Mouse (Mus musculus) macrophage (primary cell): ENCODE results near the gene Nans. TPM values are rescaled to one million over a fixed set of nuclear protein-coding genes. Genes with fewer than 3 reads are reported as not detected.

ENCODE experiments used
- H3K27ac ChIP-seq: fragments of 350-480 bp; formaldehyde crosslinking; 2 replicates; pipeline ENCODE4 v1.9.0; 2021
- H3K36me3 ChIP-seq: fragments of 350-480 bp; formaldehyde crosslinking; 2 replicates; pipeline ENCODE4 v1.9.0; 2021; ENCODE audit errors: inconsistent target
- H3K4me3 ChIP-seq: fragments of 350-480 bp; formaldehyde crosslinking; 2 replicates; pipeline ENCODE4 v1.9.0; 2021; ENCODE audit errors: inconsistent target
- H3K79me2 ChIP-seq: fragments of 350-480 bp; formaldehyde crosslinking; 2 replicates; pipeline ENCODE4 v1.9.0; 2021; ENCODE audit errors: inconsistent target
- WGBS: methylation state at CpG from one replicate; pipeline ENCODE4 v1.1.7; 2026; ENCODE audit warnings: inconsistent platforms; ENCODE audit not compliant: missing documents; 5-methylcytosine and 5-hydroxymethylcytosine counted together
- polyA plus RNA-seq: library from polyadenylated mRNA; stranded (reverse); fragments of 250-400 nt; gene quantifications from 3 replicates; pipeline ENCODE4 v1.2.4, GENCODE M21; 2018; ENCODE audit warnings: inconsistent platforms
- total RNA-seq, 78 experiments: library from RNA; depleted of rRNA; stranded (reverse); fragments of 250-400 nt; gene quantifications; 1 replicate in 9 of 78; 2 replicates in 24 of 78; 3 replicates in 43 of 78; 4 replicates in 2 of 78; pipeline ENCODE4 v1.2.4; 2018; ENCODE audit warnings: inconsistent platforms in 56 of 78

Nans gene
- 10 to 100 TPM in 5 of 26 experiments, 1 to 10 TPM in 21; 1.9 to 14.7 (median 6.4) TPM for total RNA-seq (2018; cell fraction: chromatin; rRNA removed)
- total RNA-seq (2018; cell fraction: cytosol; rRNA removed) = 10 to 100 TPM; 20.9 to 34.7 (median 26.7) TPM
- 10 to 100 TPM in 10 of 26 experiments, 1 to 10 TPM in 16; 5.6 to 19.6 (median 8.4) TPM for total RNA-seq (2018; cell fraction: nucleus; rRNA removed)
- polyA plus RNA-seq = 32.4 to 51.6 TPM (median 48.9 TPM) in 3 replicates

DNA sequence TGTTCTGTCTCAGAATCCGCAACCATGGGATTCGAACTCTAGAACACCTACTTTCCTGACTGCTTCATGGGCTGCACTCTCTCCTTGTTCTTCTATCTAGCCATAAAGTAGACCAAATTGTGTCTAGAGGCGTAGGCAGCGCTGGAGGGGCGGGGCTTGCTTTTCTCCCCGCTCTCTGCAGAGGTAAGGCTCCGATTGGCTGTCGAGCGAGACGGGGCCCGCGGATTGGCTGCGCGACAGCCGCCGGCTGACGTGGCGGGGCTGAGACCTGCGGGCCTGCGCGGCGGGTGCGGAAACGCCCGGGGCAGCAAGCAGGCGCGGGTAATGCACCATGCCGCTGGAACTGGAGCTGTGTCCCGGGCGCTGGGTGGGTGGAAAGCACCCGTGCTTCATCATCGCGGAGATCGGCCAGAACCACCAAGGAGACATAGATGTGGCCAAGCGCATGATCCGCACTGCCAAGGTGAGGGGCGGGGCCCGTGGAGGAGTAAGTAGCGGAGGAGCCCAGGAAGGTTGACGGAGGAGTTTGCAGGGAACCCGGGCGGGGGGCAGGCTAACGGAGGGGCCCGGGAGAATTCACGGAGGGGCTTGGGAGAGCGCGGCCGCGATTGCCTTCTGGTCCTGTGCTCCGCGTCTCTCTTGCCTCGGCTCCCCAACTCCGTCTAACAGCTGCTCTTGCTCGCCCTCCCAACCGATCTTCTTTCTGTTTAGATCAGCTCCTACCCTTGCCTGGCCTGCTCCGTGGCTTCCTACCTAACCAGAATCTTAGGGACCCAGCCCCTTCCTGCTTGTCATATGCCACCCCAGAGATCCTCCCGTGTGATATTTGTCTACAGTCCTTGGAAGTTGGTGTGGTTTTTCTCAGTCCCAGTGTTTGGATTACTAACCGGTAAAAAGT is at the start of gene Nans:
Nans (plus strand) TSS at position 221 of the 898 bp plus-strand sequence.
- H3K4me3 ChIP-seq = peak within 1 kb of the TSS; percentile 88
- peaks cover 16% of the 10 kb centered on the region for H3K36me3 ChIP-seq
- 1% methylated on average over 57 of the region's 58 CpGs for WGBS
- H3K27ac ChIP-seq = peak within 1 kb of the TSS; percentile 46
- peaks cover 38% of the 10 kb centered on the region for H3K79me2 ChIP-seq

DNA sequence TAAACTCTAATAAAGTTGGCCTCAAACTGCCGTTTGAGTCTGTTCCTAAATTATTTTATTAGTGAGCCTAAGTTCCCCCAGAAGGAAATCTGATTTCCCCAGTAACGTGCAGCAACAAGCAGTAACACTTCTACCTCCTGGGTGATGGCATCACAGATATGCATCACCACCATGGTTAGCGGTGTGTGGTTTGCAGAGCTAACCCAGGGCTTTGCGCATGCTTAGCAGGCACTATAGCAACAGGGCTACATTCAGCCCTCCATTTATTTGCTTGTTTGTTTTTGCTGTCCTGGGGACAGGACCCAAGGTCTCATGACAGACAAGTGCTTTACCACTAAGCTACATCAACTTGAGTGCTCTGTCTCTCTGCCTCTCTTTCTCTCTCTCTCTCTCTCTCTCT is 46.5 kb upstream of the Nans start:
- WGBS = 34% methylated on average over 3 of the region's 4 CpGs
- H3K4me3 ChIP-seq = no peak overlapping the region
- no peak overlapping the region for H3K27ac ChIP-seq
- H3K79me2 ChIP-seq = no peaks in the 10 kb centered on the region
- H3K36me3 ChIP-seq = no peaks in the 10 kb centered on the region

DNA sequence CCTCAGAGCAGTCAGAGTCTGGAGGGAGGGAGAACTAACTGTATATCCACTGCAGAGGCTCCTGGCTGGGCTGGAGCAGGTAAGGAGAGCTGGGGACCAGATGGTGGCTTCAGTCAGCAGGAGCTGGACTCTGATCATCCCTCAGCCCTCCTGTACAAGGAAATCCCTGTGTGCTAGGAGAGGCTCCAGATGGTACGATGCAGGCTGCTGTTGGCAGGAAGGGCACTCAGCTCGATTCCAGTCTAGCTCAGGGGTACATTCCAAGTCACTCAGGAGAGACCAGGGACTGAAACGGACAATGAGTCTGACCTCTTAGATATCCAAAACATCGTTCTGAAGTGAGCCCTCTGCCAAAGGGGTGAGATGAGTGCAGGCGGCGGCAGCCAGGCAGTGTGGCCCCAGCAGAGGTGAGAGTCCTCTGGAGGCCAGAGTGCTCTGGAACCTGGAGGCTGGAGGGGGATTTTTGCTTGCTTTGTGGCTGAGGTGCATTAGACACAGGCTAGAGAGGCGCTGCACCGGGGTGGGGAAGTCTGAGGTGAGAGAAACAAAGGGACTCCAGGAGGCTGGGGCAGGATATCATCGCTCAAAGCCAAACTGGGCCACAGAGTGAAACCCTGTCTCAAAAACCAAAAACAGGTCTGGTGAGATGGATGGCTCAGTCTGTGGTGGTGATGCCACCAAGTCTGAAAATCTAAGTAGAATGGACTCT is 43.7 kb upstream of the Nans start:
- no peaks in the 10 kb centered on the region for H3K79me2 ChIP-seq
- H3K27ac ChIP-seq = no peak overlapping the region
- no peak overlapping the region for H3K4me3 ChIP-seq
- WGBS = 93% methylated on average over 9 of the region's 9 CpGs
- no peaks in the 10 kb centered on the region for H3K36me3 ChIP-seq

DNA sequence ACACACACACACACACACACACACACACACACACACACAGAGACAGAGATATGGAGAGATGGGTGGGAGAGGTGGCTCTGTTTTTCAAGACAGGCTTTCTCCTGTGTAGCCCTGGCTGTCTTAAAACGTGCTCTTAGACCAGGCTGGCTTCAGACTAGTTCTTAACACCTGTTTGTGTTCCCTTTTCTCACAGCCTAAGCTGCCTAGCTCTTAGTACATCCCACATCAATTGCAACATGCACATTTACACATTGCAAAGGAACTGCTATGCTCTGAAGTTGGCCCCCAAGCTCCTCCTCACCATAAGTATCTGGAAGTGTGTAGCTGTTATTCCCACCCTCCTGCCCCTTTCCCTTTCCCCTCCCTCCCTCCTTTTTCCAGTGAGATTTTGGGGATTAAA is 41.6 kb upstream of the Nans start:
- H3K79me2 ChIP-seq = peaks cover under 1% of the 10 kb centered on the region
- WGBS = 10% methylated on average over 1 of the region's 1 CpGs
- no peak overlapping the region for H3K4me3 ChIP-seq
- H3K36me3 ChIP-seq = no peaks in the 10 kb centered on the region
- H3K27ac ChIP-seq = no peak overlapping the region

DNA sequence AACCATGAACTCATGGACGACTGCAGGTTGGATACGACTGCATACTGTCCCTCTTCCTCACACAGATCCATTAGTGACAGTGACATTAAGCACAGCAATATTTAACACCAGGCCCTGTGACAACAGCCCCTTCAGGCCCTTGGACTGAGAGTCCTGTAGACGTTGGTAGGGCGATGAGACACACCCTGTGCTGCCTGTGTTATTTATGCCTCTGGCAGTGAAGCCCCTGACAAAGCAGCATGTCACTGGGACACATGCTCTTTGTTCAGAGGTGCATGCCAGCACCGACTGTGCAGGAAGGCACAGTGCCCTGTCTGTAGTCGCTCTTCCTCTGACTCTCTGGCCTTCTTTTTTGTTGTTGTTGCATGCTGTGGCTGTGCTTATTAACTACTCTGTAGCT is 40.2 kb upstream of the Nans start:
- Histone ChIP-seq H3K27ac (no peak overlapping the region), H3K79me2 (peaks cover 15% of the 10 kb centered on the region), H3K36me3 (no peaks in the 10 kb centered on the region), H3K4me3 (no peak overlapping the region)
- 69% methylated on average over 6 of the region's 6 CpGs for WGBS

DNA sequence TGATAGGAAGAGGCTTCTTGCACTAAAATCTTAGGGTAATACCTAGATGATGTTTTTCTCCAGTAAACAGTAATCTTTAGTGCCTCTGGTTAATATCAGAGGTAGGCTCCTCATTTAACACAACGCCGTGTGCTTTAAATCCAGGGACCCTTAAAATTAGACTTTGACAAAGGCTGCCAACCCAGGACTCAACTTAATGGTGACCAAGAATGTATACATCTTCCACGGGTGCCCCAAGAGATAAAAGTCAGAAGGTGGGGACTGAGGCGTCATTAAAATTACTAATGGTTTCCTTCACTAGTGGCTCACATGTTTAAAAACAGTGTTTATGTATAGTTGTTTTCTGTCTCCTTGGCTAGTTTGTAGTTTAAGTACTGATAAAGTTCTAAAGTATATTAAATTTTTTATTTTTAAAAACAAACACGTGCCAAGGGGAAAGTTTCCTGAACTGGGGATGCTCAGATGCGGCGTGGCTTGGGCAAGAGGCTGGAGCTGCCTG is 39.0 kb upstream of the Nans start:
- peak overlapping the region; percentile 48 for H3K27ac ChIP-seq
- H3K36me3 ChIP-seq = no peaks in the 10 kb centered on the region
- H3K79me2 ChIP-seq = peaks cover 27% of the 10 kb centered on the region
- H3K4me3 ChIP-seq = peak overlapping the region; percentile 27; the same call in 1 of the 2 replicates
- WGBS = 51% methylated on average over 7 of the region's 7 CpGs

DNA sequence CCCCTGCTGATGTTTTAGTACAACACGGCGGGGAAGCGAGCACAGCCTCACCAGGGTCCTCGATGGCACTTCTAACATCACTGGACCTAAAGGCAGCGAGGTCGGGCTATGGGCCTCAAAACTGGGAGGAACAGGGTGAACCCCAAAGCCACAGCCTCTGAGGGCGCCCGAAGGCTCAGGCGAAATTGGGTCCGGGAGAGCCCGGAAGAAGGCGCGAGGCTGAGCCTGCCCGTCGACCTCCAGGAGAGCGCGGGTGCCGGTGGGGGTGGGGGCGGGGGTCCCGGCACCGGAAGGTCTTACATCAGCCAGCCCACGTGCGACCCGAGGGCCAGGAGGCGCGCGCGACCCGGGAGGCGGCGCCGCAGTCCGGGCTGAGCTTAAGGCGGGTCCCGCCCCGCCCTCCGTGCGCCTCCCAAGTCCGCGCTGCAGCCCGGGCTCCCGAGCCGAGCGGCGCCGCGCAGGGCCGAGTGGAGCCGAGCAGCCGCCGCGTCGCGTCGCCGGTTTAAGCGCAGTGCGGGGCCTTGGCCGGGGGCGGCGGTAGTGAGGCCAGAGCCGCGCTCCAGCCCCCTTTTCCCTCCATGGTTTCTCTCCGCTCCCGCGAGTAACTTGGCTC is 38.4 kb upstream of the Nans start, which contains the start of gene Anp32b:
Anp32b (plus strand) TSS at position 384 of the 613 bp plus-strand sequence.
- H3K36me3 ChIP-seq = no peaks in the 10 kb centered on the region
- peaks cover 32% of the 10 kb centered on the region for H3K79me2 ChIP-seq
- H3K27ac ChIP-seq = peak within 1 kb of the TSS; percentile 48
- H3K4me3 ChIP-seq = peak within 1 kb of the TSS; percentile 27; the same call in 1 of the 2 replicates
- under 1% methylated on average over 49 of the region's 66 CpGs for WGBS

DNA sequence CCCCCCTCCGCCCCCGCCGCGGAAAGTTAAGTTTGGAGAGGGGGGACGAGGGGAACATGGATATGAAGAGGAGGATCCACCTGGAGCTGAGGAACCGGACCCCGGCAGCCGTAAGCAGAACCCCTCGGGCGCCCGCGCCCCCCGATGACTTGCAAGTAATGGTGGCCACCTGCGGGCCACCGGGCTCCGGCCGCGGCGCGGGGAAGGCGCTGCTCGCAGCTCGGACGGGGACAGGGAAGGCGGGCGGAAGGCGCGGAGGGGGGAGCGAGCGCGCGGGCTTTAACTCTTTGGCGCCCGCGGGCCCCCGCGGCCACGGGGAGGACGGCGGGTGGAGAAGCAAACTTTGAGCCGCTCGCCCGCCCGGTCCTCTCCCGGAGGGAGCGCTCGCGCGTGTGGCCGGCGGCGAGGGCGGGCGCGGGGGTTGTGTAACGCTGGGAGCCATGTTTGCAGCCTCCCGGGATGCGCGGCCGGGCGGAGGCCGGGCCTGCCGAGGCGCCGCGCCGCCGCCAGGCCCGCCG is 37.7 kb upstream of the Nans start:
- Histone ChIP-seq H3K79me2 (peaks cover 39% of the 10 kb centered on the region), H3K4me3 (no peak overlapping the region; the same call in 1 of the 2 replicates), H3K27ac (no peak overlapping the region), H3K36me3 (no peaks in the 10 kb centered on the region)
- WGBS = 2% methylated on average over 34 of the region's 70 CpGs

DNA sequence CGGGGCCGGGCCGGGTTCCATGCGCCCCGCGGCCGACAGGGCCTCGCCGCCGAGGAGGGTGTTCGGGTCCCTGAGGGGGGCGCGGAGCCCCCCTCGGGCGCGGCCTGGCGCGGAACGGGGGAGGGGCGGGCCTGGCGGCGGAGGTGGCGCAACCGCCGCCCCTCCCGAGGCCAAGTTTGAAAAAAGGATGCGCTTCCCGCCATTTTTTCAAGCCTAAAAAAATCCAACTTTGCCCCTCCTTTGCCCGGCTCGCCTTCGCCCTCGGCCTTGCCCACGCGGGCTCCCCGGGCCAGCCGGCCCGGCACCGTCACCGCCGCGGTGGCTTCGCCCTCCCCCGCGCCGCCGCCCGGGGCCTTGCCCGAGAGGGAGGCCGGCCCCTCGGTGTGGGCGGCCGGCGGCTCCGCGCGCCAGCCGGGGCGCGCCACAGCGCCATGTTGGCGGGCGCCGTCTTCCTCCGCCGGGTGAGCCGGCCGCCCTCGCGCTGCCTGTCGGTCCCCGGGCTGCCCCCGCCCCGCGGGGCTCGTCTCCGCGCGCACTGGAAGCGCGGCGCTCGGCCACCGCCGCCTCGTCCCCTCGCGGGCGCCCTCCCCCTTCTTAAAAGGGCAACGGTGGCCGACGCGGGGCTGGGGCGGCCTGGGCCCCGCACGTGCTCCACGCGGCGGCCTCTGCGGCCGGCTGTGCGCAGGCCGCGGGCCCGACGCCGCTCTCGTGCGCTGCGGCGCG is 37.1 kb upstream of the Nans start:
- Histone ChIP-seq H3K4me3 (no peak overlapping the region; the same call in 1 of the 2 replicates), H3K27ac (no peak overlapping the region), H3K36me3 (no peaks in the 10 kb centered on the region), H3K79me2 (peaks cover 45% of the 10 kb centered on the region)
- 1% methylated on average over 101 of the region's 111 CpGs for WGBS

DNA sequence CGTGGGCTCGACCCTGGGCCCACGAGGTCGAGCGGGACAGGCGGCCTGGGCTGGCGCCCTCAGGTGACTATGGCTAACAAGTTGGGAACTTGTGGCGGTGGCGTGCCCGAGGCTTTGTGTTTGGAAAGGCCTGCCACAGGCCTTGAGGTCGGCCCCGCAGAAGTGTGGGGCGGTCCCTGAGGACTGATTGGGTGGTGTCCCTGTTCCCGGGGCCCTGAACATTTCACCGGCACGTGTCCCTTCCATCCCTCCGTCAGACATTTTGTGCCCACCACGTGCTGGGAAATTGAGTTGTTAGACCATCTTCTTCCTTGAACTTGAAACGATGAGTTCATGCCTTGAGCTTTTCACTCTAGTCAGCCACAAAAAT is 36.6 kb upstream of the Nans start:
- H3K27ac ChIP-seq = peak overlapping the region; percentile 67
- H3K36me3 ChIP-seq = no peaks in the 10 kb centered on the region
- 0% methylated on average over 19 of the region's 19 CpGs for WGBS
- H3K79me2 ChIP-seq = peaks cover 51% of the 10 kb centered on the region
- H3K4me3 ChIP-seq = peak overlapping the region; percentile 40

DNA sequence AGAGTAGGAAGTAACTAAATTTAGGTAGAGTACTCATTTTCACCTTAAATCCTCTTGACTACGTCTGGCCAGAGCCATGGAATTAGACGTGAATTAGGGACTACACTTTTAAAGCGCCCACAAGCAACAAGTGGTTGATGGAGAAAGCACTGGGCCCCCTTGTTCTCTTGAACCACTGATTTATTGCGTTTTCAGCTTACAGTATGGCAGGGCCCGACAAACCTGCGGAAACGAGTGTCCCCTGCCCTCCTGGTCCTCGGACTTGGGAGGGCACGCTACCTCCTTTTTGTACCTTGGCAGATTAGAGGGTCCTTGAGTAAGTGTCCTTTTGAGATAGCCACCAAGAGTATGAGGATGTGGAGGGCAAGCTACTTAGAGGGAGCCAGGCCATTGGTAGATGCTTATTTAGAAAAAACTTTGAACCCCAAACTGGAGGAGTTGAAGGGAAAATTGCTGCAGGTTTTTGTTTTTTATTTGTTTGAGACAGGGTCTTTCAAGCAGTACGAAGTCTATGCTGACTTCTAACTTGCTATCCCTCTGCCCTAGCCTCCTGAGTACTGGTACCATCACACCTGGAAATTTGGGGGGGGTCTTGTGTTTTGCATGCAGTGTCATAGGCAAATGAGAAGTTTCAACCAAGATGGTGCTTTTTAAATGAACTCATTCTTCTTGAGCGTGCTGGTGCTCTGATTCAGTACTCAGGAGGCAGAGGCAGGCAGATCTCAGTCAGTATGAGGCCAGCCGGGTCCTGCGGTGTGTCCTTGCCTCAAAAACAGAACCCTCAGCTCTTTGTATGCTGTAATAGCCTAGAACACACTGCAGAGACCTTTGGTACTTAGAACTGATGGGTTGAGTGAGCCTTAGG is 36.0 kb upstream of the Nans start:
- H3K4me3 ChIP-seq = peak overlapping the region; percentile 40
- H3K27ac ChIP-seq = peak overlapping the region; percentile 67
- peaks cover 57% of the 10 kb centered on the region for H3K79me2 ChIP-seq
- WGBS = 31% methylated on average over 13 of the region's 13 CpGs
- H3K36me3 ChIP-seq = no peaks in the 10 kb centered on the region

DNA sequence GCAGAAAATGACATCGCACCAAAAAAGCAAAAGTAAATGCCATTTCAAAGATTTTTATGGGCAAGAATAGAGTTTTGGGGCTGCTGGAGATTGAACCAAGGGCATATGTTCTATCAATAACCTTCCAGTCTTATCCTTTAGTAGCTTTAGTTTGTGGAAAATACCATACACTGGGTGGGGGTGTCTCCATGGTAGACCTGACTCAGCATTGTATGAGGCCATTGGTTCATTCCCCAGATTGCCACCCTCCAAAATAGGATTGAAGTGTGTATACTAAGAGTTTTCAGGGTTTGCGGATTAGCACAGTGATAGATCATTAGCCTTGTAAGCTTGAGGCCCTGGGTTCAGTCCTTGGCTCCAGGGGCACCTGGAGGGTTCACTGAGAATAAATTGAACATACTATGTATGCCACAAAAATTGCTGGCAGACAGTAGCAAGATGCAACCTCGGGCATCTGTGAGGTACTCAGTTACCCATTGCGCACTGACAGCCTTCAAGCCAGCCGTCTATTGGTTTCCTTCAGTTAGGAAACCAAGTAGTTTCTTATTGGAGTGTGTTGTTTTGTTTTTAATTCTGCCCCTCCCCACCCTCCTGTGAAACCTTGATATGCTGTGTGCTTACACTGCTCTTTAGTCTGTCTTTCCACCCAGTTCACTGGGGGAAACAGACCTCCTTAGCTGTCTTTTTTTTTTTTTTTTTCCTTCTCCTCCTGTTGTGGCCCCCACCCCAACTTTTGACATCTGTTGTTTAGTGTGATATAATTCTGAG is 34.8 kb upstream of the Nans start:
- Histone ChIP-seq H3K27ac (no peak overlapping the region), H3K36me3 (no peaks in the 10 kb centered on the region)

More for the DNA sequence above, 34.8 kb upstream of the Nans start:
- WGBS = 42% methylated on average over 5 of the region's 5 CpGs
- peaks cover 69% of the 10 kb centered on the region for H3K79me2 ChIP-seq
- H3K4me3 ChIP-seq = no peak overlapping the region
